Mouse (Mus musculus): Measurements from ENCODE around the gene Mrpl54.

The Mrpl54 gene

GRCm38 (mm10) chr10:81261025-81261424 lies 5.7 kb downstream of the Mrpl54 start:
- no peak for DNase-seq (ENCODE audit: low spot score in 2 of 2)

- DNase-seq (ENCODE audit: low spot score in 2 of 2): no peak
Measured at GRCm38 (mm10) chr10:81259225-81259884, 7.4 kb downstream of the Mrpl54 start.

GRCm38 (mm10) chr10:81257158-81258039 lies 9.3 kb downstream of the Mrpl54 start:
- no peak for DNase-seq (ENCODE audit: low spot score in 2 of 2)

GRCm38 (mm10) chr10:81254886-81255285 lies 11.8 kb downstream of the Mrpl54 start:
- DNase-seq (ENCODE audit: low spot score in 2 of 2): no peak

GRCm38 (mm10) chr10:81252424-81253419 lies 14.0 kb downstream of the Mrpl54 start, which contains the start of gene Matk:
Matk (plus strand) TSS chr10:81252935.
- peak; percentile 81 to 83 for DNase-seq (ENCODE audit: low spot score in 2 of 2)

- no peak for DNase-seq (ENCODE audit: low spot score in 2 of 2)
Measured at GRCm38 (mm10) chr10:81249442-81249841, 17.3 kb downstream of the Mrpl54 start.

GRCm38 (mm10) chr10:81247804-81248203 lies 18.9 kb downstream of the Mrpl54 start:
- no peak for DNase-seq (ENCODE audit: low spot score in 2 of 2)

- no peak for DNase-seq (ENCODE audit: low spot score in 2 of 2)
Measured at GRCm38 (mm10) chr10:81245166-81245565, 21.6 kb downstream of the Mrpl54 start.

- DNase-seq (ENCODE audit: low spot score in 2 of 2): peak in 1 of 2 experiments; percentile 74
Measured at GRCm38 (mm10) chr10:81244595-81244994, 22.1 kb downstream of the Mrpl54 start.

- no peak for DNase-seq (ENCODE audit: low spot score in 2 of 2)
Measured at GRCm38 (mm10) chr10:81244146-81244545, 22.6 kb downstream of the Mrpl54 start.

GRCm38 (mm10) chr10:81242021-81242420 lies 24.7 kb downstream of the Mrpl54 start:
- no peak for DNase-seq (ENCODE audit: low spot score in 2 of 2)

- peak in 1 of 2 experiments; percentile 60 for DNase-seq (ENCODE audit: low spot score in 2 of 2)
Measured at GRCm38 (mm10) chr10:81240876-81241275, 25.9 kb downstream of the Mrpl54 start.

GRCm38 (mm10) chr10:81238618-81239017 lies 28.1 kb downstream of the Mrpl54 start:
- DNase-seq (ENCODE audit: low spot score in 2 of 2): no peak

GRCm38 (mm10) chr10:81236471-81237268 lies 30.1 kb downstream of the Mrpl54 start:
- DNase-seq (ENCODE audit: low spot score in 2 of 2): no peak

- DNase-seq (ENCODE audit: low spot score in 2 of 2): no peak
Measured at GRCm38 (mm10) chr10:81234206-81234605, 32.5 kb downstream of the Mrpl54 start.

GRCm38 (mm10) chr10:81233226-81233585 lies 33.5 kb downstream of the Mrpl54 start:
- no peak for DNase-seq (ENCODE audit: low spot score in 2 of 2)

GRCm38 (mm10) chr10:81232580-81233225 lies 34.0 kb downstream of the Mrpl54 start, which contains the start of gene Zfr2:
Zfr2 (plus strand) TSS chr10:81233155.
- DNase-seq (ENCODE audit: low spot score in 2 of 2): peak; percentile 91 to 94

- DNase-seq (ENCODE audit: low spot score in 2 of 2): no peak
Measured at GRCm38 (mm10) chr10:81231436-81231835, 35.3 kb downstream of the Mrpl54 start.

- DNase-seq (ENCODE audit: low spot score in 2 of 2): peak; percentile 80 to 82
Measured at GRCm38 (mm10) chr10:81230438-81231332, 36.0 kb downstream of the Mrpl54 start, which contains the start of gene Atcay. Atcay (minus strand) TSS chr10:81230833.
